Mouse (Mus musculus) heart, adult 2 months (tissue): ENCODE results near the gene Frk.

ENCODE experiments used
- CTCF ChIP-seq: fragments of 200-600 bp; IDR thresholded peaks from 2 replicates; pipeline ENCODE4 v1.8.1; 2022; ENCODE audit warnings: antibody characterized with exemption, mild to moderate bottlenecking, moderate library complexity
- EP300 ChIP-seq: fragments of 200-500 bp; IDR thresholded peaks from 2 replicates; pipeline ENCODE4 v1.6.1; 2011; ENCODE audit warnings: low read depth, low read length, control low read depth; ENCODE audit not compliant: insufficient read depth
- POLR2A ChIP-seq: fragments of 200-500 bp; IDR thresholded peaks from 2 replicates; pipeline ENCODE4 v1.6.1; 2011; ENCODE audit warnings: mild to moderate bottlenecking, low read depth, low read length, control low read depth; ENCODE audit not compliant: insufficient read depth

GRCm38 (mm10) chr10:34540687-34541086 lies 57.5 kb downstream of the Frk start:
- no peak for TF ChIP-seq POLR2A
- no peak for TF ChIP-seq CTCF
- no peak for TF ChIP-seq EP300
